Mouse (Mus musculus) adrenal gland, adult 2 months (tissue): ENCODE measurements around the gene Tmem163. TPM values are rescaled to one million over a fixed set of nuclear protein-coding genes. Genes with fewer than 3 reads are reported as not detected.

ENCODE experiments used
- DNase-seq: peaks from one replicate; pipeline ENCODE4 v3.0.0; 2021
- polyA plus RNA-seq: library from polyadenylated mRNA; depleted of rRNA; stranded (reverse); fragments of >200 nt; gene quantifications from 2 replicates; pipeline ENCODE4 v1.2.3, GENCODE M21; 2012
- total RNA-seq, 2 experiments: library from RNA; stranded (reverse); gene quantifications; 2 replicates each; pipeline ENCODE4 v1.2.3; 2021

Gene Tmem163
- total and polyA plus RNA-seq, 3 experiments: 0.58 to 0.86 TPM; not detected in 1

- peak; percentile 71 for DNase-seq
Observed at GRCm38 (mm10) chr1:127500219-127500618, 179.1 kb downstream of the Tmem163 start.

- DNase-seq: no peak
Observed at GRCm38 (mm10) chr1:127498746-127499145, 180.6 kb downstream of the Tmem163 start.

GRCm38 (mm10) chr1:127496737-127497543 is 182.4 kb downstream of the Tmem163 start:
- peak; percentile 64 for DNase-seq

GRCm38 (mm10) chr1:127487161-127487560 is 192.2 kb downstream of the Tmem163 start:
- peak; percentile 15 for DNase-seq

GRCm38 (mm10) chr1:127484826-127485225 is 194.5 kb downstream of the Tmem163 start:
- DNase-seq: peak; percentile 28

GRCm38 (mm10) chr1:127484188-127484587 is 195.2 kb downstream of the Tmem163 start:
- peak; percentile 21 for DNase-seq

GRCm38 (mm10) chr1:127482911-127483310 is 196.4 kb downstream of the Tmem163 start:
- no peak for DNase-seq

- DNase-seq: no peak
Observed at GRCm38 (mm10) chr1:127475756-127476155, 203.6 kb downstream of the Tmem163 start.

GRCm38 (mm10) chr1:127470175-127470574 is 209.2 kb downstream of the Tmem163 start:
- no peak for DNase-seq

- DNase-seq: no peak
Observed at GRCm38 (mm10) chr1:127467238-127467637, 212.1 kb downstream of the Tmem163 start.

- no peak for DNase-seq
Observed at GRCm38 (mm10) chr1:127465292-127465691, 214.1 kb downstream of the Tmem163 start.

GRCm38 (mm10) chr1:127464041-127464440 is 215.3 kb downstream of the Tmem163 start:
- no peak for DNase-seq

- peak; percentile 15 for DNase-seq
Observed at GRCm38 (mm10) chr1:127461017-127461416, 218.3 kb downstream of the Tmem163 start.

- DNase-seq: no peak
Observed at GRCm38 (mm10) chr1:127459576-127459975, 219.8 kb downstream of the Tmem163 start.

GRCm38 (mm10) chr1:127459015-127459451 is 220.3 kb downstream of the Tmem163 start:
- peak; percentile 51 for DNase-seq

- DNase-seq: no peak
Observed at GRCm38 (mm10) chr1:127453397-127453796, 226.0 kb downstream of the Tmem163 start.

- DNase-seq: peak; percentile 4
Observed at GRCm38 (mm10) chr1:127444836-127445485, 234.4 kb downstream of the Tmem163 start.

- no peak for DNase-seq
Observed at GRCm38 (mm10) chr1:127442880-127443877, 236.2 kb downstream of the Tmem163 start.

GRCm38 (mm10) chr1:127441736-127442135 is 237.6 kb downstream of the Tmem163 start:
- no peak for DNase-seq

- no peak for DNase-seq
Observed at GRCm38 (mm10) chr1:127441007-127441406, 238.3 kb downstream of the Tmem163 start.

GRCm38 (mm10) chr1:127439452-127439891 is 239.9 kb downstream of the Tmem163 start:
- DNase-seq: no peak

- no peak for DNase-seq
Observed at GRCm38 (mm10) chr1:127437091-127437490, 242.3 kb downstream of the Tmem163 start.
